Mouse (Mus musculus): ENCODE measurements around the gene Iffo1. TPM values are rescaled to one million over a fixed set of nuclear protein-coding genes. Genes with fewer than 3 reads are reported as not detected.
"Not testable (repeated sequence)": the region's sequence is repeated elsewhere in the genome, so short reads cannot be mapped to it uniquely, and the experiment has no call there.

The Iffo1 gene
- polyA plus RNA-seq, 1 experiment from 2014 or later, result 22.0 TPM

DNA sequence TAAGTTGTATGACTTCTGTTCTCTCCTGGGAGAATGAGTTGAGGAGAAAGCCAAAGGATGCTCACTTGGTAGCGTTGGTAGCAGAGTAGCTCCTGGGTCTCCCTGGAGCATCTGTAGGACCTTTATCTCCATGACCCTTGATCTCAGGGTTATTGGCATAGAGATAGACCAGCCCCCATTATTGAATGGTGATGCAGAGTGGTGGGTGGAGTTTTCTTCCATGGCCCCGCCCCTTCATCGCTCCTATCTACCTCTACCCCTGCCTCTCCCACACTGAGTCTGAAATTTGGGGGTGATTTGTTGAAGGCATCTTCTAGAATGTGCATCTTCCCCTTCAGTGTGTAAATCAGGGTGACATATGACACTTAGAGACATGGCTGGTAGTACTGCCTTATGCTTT, 11.4 kb downstream of the Iffo1 start:
- H3K9ac ChIP-seq, result no peak overlapping the region
- H3K36me3 ChIP-seq (replicated peaks), result peaks cover 16% of the 10 kb centered on the region
- H3K4me2 ChIP-seq, result no peak overlapping the region
- H3K27ac ChIP-seq, result no peak overlapping the region
- H3K4me1 ChIP-seq, result peaks cover 7% of the 10 kb centered on the region; the same call in 1 of the 2 replicates
- H3K27me3 ChIP-seq (replicated peaks), result no peaks in the 10 kb centered on the region
- WGBS, result 79% methylated on average over 3 of the region's 3 CpGs
- H3K4me3 ChIP-seq, result no peak overlapping the region
- no peaks in the 10 kb centered on the region for H3K9me3 ChIP-seq
- no peak for ATAC-seq (replicated peaks)

DNA sequence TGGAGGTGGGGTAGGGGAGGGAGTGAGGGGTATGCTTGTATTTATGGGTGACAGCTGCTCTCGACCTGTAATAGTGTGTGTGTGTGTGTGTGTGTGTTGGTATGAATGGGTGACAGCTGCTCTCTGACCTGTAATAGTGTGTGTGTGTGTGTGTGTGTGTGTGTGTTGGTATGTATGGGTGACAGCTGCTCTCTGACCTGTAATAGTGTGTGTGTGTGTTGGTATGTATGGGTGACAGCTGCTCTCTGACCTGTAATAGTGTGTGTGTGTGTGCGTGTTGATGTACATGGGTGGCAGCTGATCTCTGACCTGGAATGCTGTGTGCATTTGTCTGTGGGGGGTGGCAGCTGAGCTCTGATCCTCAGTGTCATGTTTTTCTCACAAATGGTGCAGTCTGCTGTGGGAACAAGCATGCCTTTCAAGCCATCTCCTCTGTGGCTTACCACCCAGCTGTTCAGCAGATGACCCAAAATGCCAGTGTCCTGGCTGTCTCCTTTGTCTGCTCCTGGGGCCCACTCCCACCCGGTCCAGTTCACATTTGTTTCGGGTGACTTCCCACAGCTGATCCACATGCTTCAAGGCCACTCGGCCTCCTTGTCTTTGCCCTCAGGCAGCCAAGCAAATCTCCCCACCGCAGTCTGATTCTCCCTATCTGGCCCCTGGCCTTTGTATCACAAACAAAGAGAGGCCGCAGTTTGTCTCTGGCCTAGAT, 12.0 kb downstream of the Iffo1 start:
- Histone ChIP-seq H3K27ac (peak overlapping the region; percentile 55; the same call in 1 of the 2 replicates), H3K4me3 (no peak overlapping the region), H3K9ac (no peak overlapping the region; the same call in 1 of the 2 replicates), H3K4me2 (no peak overlapping the region), H3K36me3 (replicated peaks) (peaks cover 16% of the 10 kb centered on the region), H3K9me3 (no peaks in the 10 kb centered on the region), H3K4me1 (peaks cover 9% of the 10 kb centered on the region; the same call in 1 of the 2 replicates), H3K27me3 (replicated peaks) (no peaks in the 10 kb centered on the region)
- WGBS, result 12% methylated on average over 7 of the region's 7 CpGs
- no peak for ATAC-seq (replicated peaks)

DNA sequence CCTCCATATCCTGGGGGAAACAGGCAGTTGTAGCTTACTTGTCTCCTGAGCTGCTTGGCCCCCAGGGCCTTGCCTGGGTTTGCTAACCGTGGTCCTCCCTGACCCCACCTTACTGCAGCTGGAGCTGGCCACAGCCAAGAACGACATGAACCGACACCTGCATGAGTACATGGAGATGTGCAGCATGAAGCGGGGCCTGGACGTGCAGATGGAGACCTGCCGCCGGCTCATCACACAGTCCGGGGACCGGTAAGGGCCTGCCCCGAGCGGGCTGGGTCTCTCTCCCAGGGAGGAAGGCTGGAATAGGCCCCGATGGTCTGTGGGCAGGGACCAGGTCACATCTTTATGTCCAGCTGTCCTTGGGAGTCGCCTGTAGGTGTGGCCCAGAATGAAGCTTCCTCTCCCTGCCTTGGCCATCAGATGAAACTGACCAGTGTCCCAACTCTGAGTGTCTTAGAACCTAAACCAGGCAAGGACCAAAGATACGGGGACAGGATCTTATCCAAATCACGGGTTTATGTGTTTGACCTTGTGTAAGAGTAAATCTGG, 14.0 kb downstream of the Iffo1 start:
- whole genome bisulfite sequencing, result 86% methylated on average over 15 of the region's 15 CpGs
- H3K4me1 ChIP-seq, result peaks cover 22% of the 10 kb centered on the region
- H3K27me3 ChIP-seq (replicated peaks), result no peaks in the 10 kb centered on the region
- H3K4me3 ChIP-seq, result no peak overlapping the region
- ATAC-seq (replicated peaks), result no peak
- peaks cover 13% of the 10 kb centered on the region for H3K36me3 ChIP-seq (replicated peaks)
- H3K27ac ChIP-seq, result no peak overlapping the region
- H3K9ac ChIP-seq, result no peak overlapping the region
- H3K9me3 ChIP-seq, result no peaks in the 10 kb centered on the region
- H3K4me2 ChIP-seq, result no peak overlapping the region

GRCm38 (mm10) chr6:125159773-125160557, 14.9 kb downstream of the Iffo1 start:
- no peak overlapping the region for H3K4me2 ChIP-seq
- H3K9me3 ChIP-seq, result no peaks in the 10 kb centered on the region
- no peak overlapping the region for H3K27ac ChIP-seq
- WGBS, result 81% methylated on average over 7 of the region's 7 CpGs
- H3K9ac ChIP-seq, result no peak overlapping the region
- peaks cover 13% of the 10 kb centered on the region for H3K36me3 ChIP-seq (replicated peaks)
- no peak overlapping the region for H3K4me3 ChIP-seq
- no peak for ATAC-seq (replicated peaks)
- H3K4me1 ChIP-seq, result peaks cover 27% of the 10 kb centered on the region
- H3K27me3 ChIP-seq (replicated peaks), result no peaks in the 10 kb centered on the region

GRCm38 (mm10) chr6:125160558-125160853, 15.5 kb downstream of the Iffo1 start:
- peaks cover 27% of the 10 kb centered on the region for H3K4me1 ChIP-seq
- no peaks in the 10 kb centered on the region for H3K9me3 ChIP-seq
- WGBS, result 50% methylated on average over 10 of the region's 10 CpGs
- no peaks in the 10 kb centered on the region for H3K27me3 ChIP-seq (replicated peaks)
- ATAC-seq (replicated peaks), result no peak
- no peak overlapping the region for H3K27ac ChIP-seq
- peaks cover 13% of the 10 kb centered on the region for H3K36me3 ChIP-seq (replicated peaks)
- H3K9ac ChIP-seq, result no peak overlapping the region
- H3K4me2 ChIP-seq, result no peak overlapping the region
- no peak overlapping the region for H3K4me3 ChIP-seq

GRCm38 (mm10) chr6:125160854-125161760, 16.1 kb downstream of the Iffo1 start:
- H3K9ac ChIP-seq, result no peak overlapping the region
- H3K4me1 ChIP-seq, result peaks cover 32% of the 10 kb centered on the region
- 17% methylated on average over 22 of the region's 22 CpGs for WGBS
- H3K4me3 ChIP-seq, result no peak overlapping the region
- no peaks in the 10 kb centered on the region for H3K9me3 ChIP-seq
- ATAC-seq (replicated peaks), result no peak
- H3K36me3 ChIP-seq (replicated peaks), result peaks cover 13% of the 10 kb centered on the region
- no peak overlapping the region for H3K27ac ChIP-seq
- H3K4me2 ChIP-seq, result no peak overlapping the region
- no peaks in the 10 kb centered on the region for H3K27me3 ChIP-seq (replicated peaks)

DNA sequence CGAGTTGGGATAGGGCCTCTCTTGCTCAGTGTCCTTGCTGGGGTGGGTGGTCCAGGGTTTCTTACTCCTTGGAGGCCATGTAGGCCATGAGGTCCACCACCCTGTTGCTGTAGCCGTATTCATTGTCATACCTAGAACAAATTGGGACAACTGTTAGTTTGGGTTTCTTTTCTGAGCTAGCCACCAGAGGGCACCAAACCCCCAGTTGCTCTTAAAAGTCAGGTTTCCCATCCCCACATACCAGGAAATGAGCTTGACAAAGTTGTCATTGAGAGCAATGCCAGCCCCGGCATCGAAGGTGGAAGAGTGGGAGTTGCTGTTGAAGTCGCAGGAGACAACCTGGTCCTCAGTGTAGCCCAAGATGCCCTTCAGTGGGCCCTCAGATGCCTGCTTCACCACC, 16.9 kb downstream of the Iffo1 start:
- WGBS, result 8% methylated on average over 4 of the region's 5 CpGs
- H3K9me3 ChIP-seq; H3K27me3 ChIP-seq (replicated peaks); H3K4me3 ChIP-seq; H3K9ac ChIP-seq; H3K27ac ChIP-seq; ATAC-seq (replicated peaks); H3K4me2 ChIP-seq: not testable (repeated sequence)
- Histone ChIP-seq H3K4me1 (peaks cover 40% of the 10 kb centered on the region), H3K36me3 (replicated peaks) (peaks cover 13% of the 10 kb centered on the region)

- not testable (repeated sequence) for H3K4me3 ChIP-seq; H3K9ac ChIP-seq; ATAC-seq (replicated peaks); H3K27ac ChIP-seq; H3K9me3 ChIP-seq; H3K4me2 ChIP-seq; H3K27me3 ChIP-seq (replicated peaks)
- WGBS, result 61% methylated on average over 12 of the region's 16 CpGs
- Histone ChIP-seq H3K4me1 (peaks cover 45% of the 10 kb centered on the region), H3K36me3 (replicated peaks) (peaks cover 13% of the 10 kb centered on the region)
These were observed 17.7 kb downstream of the Iffo1 start for GRCm38 (mm10) chr6:125162615-125163305.

- Histone ChIP-seq H3K9me3 (no peaks in the 10 kb centered on the region), H3K4me2 (peak overlapping the region; percentile 89), H3K36me3 (replicated peaks) (peaks cover 22% of the 10 kb centered on the region)
These were observed 19.0 kb downstream of the Iffo1 start for GRCm38 (mm10) chr6:125163801-125164657.

DNA sequence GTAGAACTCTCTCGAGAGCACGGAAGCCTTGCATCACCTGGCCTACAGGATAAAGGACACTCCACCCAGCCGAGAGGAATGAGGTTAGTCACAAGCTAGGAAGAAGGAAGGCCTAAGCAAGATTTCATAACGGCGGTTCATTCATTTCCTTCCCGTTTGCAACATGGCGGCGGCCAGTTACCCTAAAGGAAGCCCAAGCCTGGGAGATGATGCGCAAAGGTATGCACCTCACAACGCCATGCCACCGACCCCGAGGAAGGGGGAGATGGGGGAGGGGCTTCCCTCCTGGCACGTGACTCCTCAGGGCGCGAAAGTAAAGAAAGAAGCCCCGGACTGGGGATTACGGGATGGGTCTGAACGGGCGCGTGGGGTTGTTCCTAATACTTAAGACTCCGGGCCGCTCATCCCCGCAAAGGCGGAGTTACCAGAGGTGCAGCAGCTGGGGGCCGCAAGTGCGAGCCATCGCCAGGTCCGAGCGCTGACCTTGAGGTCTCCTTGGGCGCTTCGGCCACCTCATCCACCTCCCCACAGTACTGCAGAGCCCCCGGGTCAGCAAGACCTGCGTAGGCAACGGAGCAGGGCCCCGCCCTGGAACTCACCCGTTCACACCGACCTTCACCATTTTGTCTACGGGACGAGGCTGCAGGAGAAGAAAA, 19.8 kb downstream of the Iffo1 start:
- H3K27ac ChIP-seq, result peak overlapping the region; percentile 92
- H3K4me2 ChIP-seq, result peak overlapping the region; percentile 89
- no peaks in the 10 kb centered on the region for H3K27me3 ChIP-seq (replicated peaks)
- no peaks in the 10 kb centered on the region for H3K9me3 ChIP-seq
- H3K4me1 ChIP-seq, result peaks cover 45% of the 10 kb centered on the region
- under 1% methylated on average over 39 of the region's 39 CpGs for WGBS
- peak; percentile 53 for ATAC-seq (replicated peaks)
- H3K36me3 ChIP-seq (replicated peaks), result peaks cover 27% of the 10 kb centered on the region
- peak overlapping the region; percentile 90 for H3K9ac ChIP-seq
- peak overlapping the region; percentile 94 for H3K4me3 ChIP-seq

More at GRCm38 (mm10) chr6:125163801-125164657, 19.0 kb downstream of the Iffo1 start:
- peaks cover 45% of the 10 kb centered on the region for H3K4me1 ChIP-seq
- H3K27ac ChIP-seq, result peak overlapping the region; percentile 92
- peak overlapping the region; percentile 90 for H3K9ac ChIP-seq
- 4% methylated on average over 20 of the region's 20 CpGs for WGBS
- H3K4me3 ChIP-seq, result peak overlapping the region; percentile 94
- ATAC-seq (replicated peaks), result no peak
- no peaks in the 10 kb centered on the region for H3K27me3 ChIP-seq (replicated peaks)
